Mouse (Mus musculus): Measurements from ENCODE around the gene Fcgr3.
"Not testable (repeated sequence)": the region's sequence is repeated elsewhere in the genome, so short reads cannot be mapped to it uniquely, and the experiment has no call there.

GRCm38 (mm10) chr1:171079825-171080224 is 15.1 kb upstream of the Fcgr3 start:
- not testable (repeated sequence) for TF ChIP-seq POLR2A (IDR thresholded peaks at IDR 0.05; ENCODE audit: insufficient read depth, low read depth, low read length); CTCF (IDR thresholded peaks at IDR 0.05)
